Mouse (Mus musculus) heart, adult 2 months (tissue): ENCODE data around the gene Sgsm1.

ENCODE experiments used
- CTCF ChIP-seq: fragments of 200-600 bp; IDR thresholded peaks from 2 replicates; pipeline ENCODE4 v1.8.1; 2022; ENCODE audit warnings: antibody characterized with exemption, mild to moderate bottlenecking, moderate library complexity
- EP300 ChIP-seq: fragments of 200-500 bp; IDR thresholded peaks from 2 replicates; pipeline ENCODE4 v1.6.1; 2011; ENCODE audit warnings: low read depth, low read length, control low read depth; ENCODE audit not compliant: insufficient read depth

- TF ChIP-seq CTCF: no peak
- TF ChIP-seq EP300: no peak
These were observed 116.8 kb downstream of the Sgsm1 start for GRCm38 (mm10) chr5:113193762-113194161.
